Mouse (Mus musculus) lung, postnatal 0 days (tissue): ENCODE data around the gene Olfr221.

ENCODE experiments used
- CTCF ChIP-seq: IDR thresholded peaks from 2 replicates; pipeline ENCODE4 v1.5.1; 2016; ENCODE audit warnings: antibody characterized with exemption, mild to moderate bottlenecking
- EP300 ChIP-seq: IDR thresholded peaks from 2 replicates; pipeline ENCODE4 v1.6.1; 2016; ENCODE audit warnings: antibody characterized with exemption, mild to moderate bottlenecking, control low read depth

DNA sequence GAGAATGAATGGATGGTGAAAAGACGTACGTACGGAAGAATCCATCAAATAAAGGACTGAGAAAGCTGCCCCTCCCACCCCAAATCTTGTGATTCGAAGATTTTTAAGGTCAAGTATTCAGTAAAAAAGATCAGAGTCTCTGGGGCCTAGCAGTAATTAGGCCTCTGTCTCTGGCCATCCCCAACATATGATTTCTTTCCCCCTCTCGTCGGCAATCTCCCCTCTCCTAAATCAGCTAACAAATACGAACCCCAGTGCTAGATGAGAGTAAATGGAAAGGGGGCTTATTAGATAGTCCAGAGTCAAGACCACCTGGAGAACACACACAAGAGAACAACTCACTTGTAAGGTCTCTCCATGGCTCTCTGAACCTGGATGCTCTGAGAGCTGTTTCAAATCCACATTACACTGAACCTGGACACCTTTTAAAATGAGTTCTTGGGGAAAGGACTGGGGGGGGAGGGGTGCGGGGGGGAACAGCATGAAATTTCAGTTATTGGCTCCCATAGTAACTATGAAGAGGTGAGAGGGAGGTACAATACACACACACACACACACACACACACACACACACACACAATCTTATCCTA, 29.1 kb downstream of the Olfr221 start:
- TF ChIP-seq CTCF (no peak), EP300 (no peak)
